Mouse (Mus musculus) hematopoietic stem cell, adult 5-6 weeks (primary cell): ENCODE data around the gene Gm49380. TPM values are rescaled to one million over a fixed set of nuclear protein-coding genes. Genes with fewer than 3 reads are reported as not detected.

Experiments used
- ATAC-seq, 2 experiments: fragments of 125-278 bp in 1 of 2; replicated peaks in 1 of 2; 2 replicates each; pipeline ENCODE4 v1.8.0; 2016 to 2017; ENCODE audit warnings: inconsistent platforms in 2 of 2, mild to moderate bottlenecking in 2 of 2, moderate number of reproducible peaks in 2 of 2, low read depth in 1 of 2, moderate TSS enrichment in 1 of 2; ENCODE audit not compliant: low FRiP score in 2 of 2, poor library complexity in 2 of 2, severe bottlenecking in 2 of 2, insufficient read depth in 1 of 2, low TSS enrichment in 1 of 2
- total RNA-seq: library from RNA; stranded (forward); fragments of 172-1452, 232-1000 nt; gene quantifications from 2 replicates; pipeline ENCODE4 v1.2.3, GENCODE M21; 2017

Gm49380 gene
- total RNA-seq, 1 experiment from 2014 or later = not detected

DNA sequence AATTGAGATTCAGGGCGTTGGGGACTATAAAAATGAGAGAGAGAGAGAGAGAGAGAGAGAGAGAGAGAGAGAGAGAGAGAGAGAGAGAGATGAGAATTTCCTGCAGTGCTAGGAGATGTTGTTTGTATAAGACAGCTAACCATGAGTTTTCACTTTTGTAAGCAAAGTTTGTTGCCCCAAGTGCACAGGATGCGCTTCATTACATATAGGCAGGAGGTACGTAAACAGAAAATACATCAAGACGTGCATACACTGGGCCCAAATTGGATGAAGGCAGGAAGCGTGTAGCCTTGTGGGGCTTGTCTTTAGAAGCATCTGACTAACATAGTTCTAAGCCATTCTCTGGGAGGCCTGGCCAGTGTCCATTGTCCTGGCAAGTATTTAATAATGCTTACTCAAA is 95.5 kb downstream of the Gm49380 start:
- ATAC-seq = no peak

Other genes starting within 250 kb of the Gm49380 start
- gene Thy1, start 70.1 kb downstream of the Gm49380 start, total RNA-seq = 2.0 and 5.8 TPM in 2 replicates
- gene Usp2, start 46.5 kb downstream of the Gm49380 start, total RNA-seq = 2.0 and 3.0 TPM in 2 replicates
- not detected in 2 replicates for gene Mfrp, start 11.8 kb downstream of the Gm49380 start, total RNA-seq
- not detected in 2 replicates for gene C1qtnf5, start 6.3 kb downstream of the Gm49380 start, total RNA-seq
- 10.8 and 13.0 TPM in 2 replicates for gene Rnf26, start within 50 bp of the Gm49380 start, total RNA-seq
- gene Mcam, start 21.0 kb upstream of the Gm49380 start, total RNA-seq = 1.1 and 6.9 TPM in 2 replicates
- 19.6 and 35.0 TPM in 2 replicates for gene Cbl, start 120.5 kb upstream of the Gm49380 start, total RNA-seq
- not detected in 2 replicates for gene Ccdc153, start 127.2 kb upstream of the Gm49380 start, total RNA-seq
- 0.35 TPM in 1 of 2 replicates, not detected in the other for gene Pdzd3, start 138.0 kb upstream of the Gm49380 start, total RNA-seq
- 2.1 and 6.6 TPM in 2 replicates for gene Nlrx1, start 155.1 kb upstream of the Gm49380 start, total RNA-seq
- 0.99 and 2.5 TPM in 2 replicates for gene Abcg4, start 175.1 kb upstream of the Gm49380 start, total RNA-seq
- gene Hinfp, start 192.2 kb upstream of the Gm49380 start, total RNA-seq = 26.1 and 28.0 TPM in 2 replicates
- 4.7 and 5.1 TPM in 2 replicates for gene C2cd2l, start 206.8 kb upstream of the Gm49380 start, total RNA-seq
- 15.2 and 17.4 TPM in 2 replicates for gene Dpagt1, start 212.5 kb upstream of the Gm49380 start, total RNA-seq
- 127 and 131 TPM in 2 replicates for gene H2afx, start 221.2 kb upstream of the Gm49380 start, total RNA-seq
- 29.3 and 35.2 TPM in 2 replicates for gene Hmbs, start 230.7 kb upstream of the Gm49380 start, total RNA-seq
- 14.3 and 16.1 TPM in 2 replicates for gene Vps11, start 248.2 kb upstream of the Gm49380 start, total RNA-seq